Mouse (Mus musculus) lung, postnatal 0 days (tissue): Measurements from ENCODE around the gene Dock9.

Source experiments
- CTCF ChIP-seq: IDR thresholded peaks from 2 replicates; pipeline ENCODE4 v1.5.1; 2016; ENCODE audit warnings: antibody characterized with exemption, mild to moderate bottlenecking
- EP300 ChIP-seq: IDR thresholded peaks from 2 replicates; pipeline ENCODE4 v1.6.1; 2016; ENCODE audit warnings: antibody characterized with exemption, mild to moderate bottlenecking, control low read depth

GRCm38 (mm10) chr14:121789273-121789672, 8.4 kb downstream of the Dock9 start:
- TF ChIP-seq CTCF (no peak), EP300 (no peak)
